Mouse (Mus musculus) adipocyte (in vitro differentiated cells): ENCODE results near the gene Slc50a1.

Experiments used
- DNase-seq: peaks from one replicate; pipeline ENCODE4 v3.0.0-alpha.2; 2016; ENCODE audit warnings: low spot score

Slc50a1 gene

GRCm38 (mm10) chr3:89231345-89231744 lies 39.0 kb downstream of the Slc50a1 start:
- DNase-seq = no peak

- DNase-seq = no peak
These were observed 39.8 kb downstream of the Slc50a1 start for GRCm38 (mm10) chr3:89230561-89230960.

GRCm38 (mm10) chr3:89229276-89229675 lies 41.1 kb downstream of the Slc50a1 start:
- DNase-seq = no peak

- DNase-seq = no peak
These were observed 41.5 kb downstream of the Slc50a1 start, which contains the start of gene Muc1 for GRCm38 (mm10) chr3:89228836-89229235. Gene Muc1, plus strand, starts transcription at chr3:89229057.

GRCm38 (mm10) chr3:89228180-89228549 lies 42.2 kb downstream of the Slc50a1 start:
- DNase-seq = peak; percentile 88

GRCm38 (mm10) chr3:89227307-89228179 lies 42.8 kb downstream of the Slc50a1 start:
- peak; percentile 56 for DNase-seq

- no peak for DNase-seq
These were observed 43.5 kb downstream of the Slc50a1 start, which contains the start of gene Mtx1 for GRCm38 (mm10) chr3:89226900-89227299. Gene Mtx1, minus strand, starts transcription at chr3:89227088.

- DNase-seq = no peak
These were observed 44.0 kb downstream of the Slc50a1 start for GRCm38 (mm10) chr3:89226361-89226760.

- no peak for DNase-seq
These were observed 44.5 kb downstream of the Slc50a1 start for GRCm38 (mm10) chr3:89225918-89226317.

- DNase-seq = no peak
These were observed 45.0 kb downstream of the Slc50a1 start for GRCm38 (mm10) chr3:89225321-89225815.

GRCm38 (mm10) chr3:89224796-89225195 lies 45.6 kb downstream of the Slc50a1 start:
- DNase-seq = no peak

- DNase-seq = no peak
These were observed 49.2 kb downstream of the Slc50a1 start for GRCm38 (mm10) chr3:89221167-89221566.

- DNase-seq = no peak
These were observed 50.8 kb downstream of the Slc50a1 start for GRCm38 (mm10) chr3:89219546-89219945.

- no peak for DNase-seq
These were observed 52.1 kb downstream of the Slc50a1 start for GRCm38 (mm10) chr3:89218271-89218670.
